Mouse (Mus musculus): ENCODE results near the gene Abhd4. TPM values are rescaled to one million over a fixed set of nuclear protein-coding genes. Genes with fewer than 3 reads are reported as not detected.
A peak's percentile ranks its signal among the peaks of the same experiment; 100 is the strongest.

Gene Abhd4
- polyA plus RNA-seq, 1 experiment from 2014 or later = 61.5 TPM

- no peaks in the 10 kb centered on the region for H3K9me3 ChIP-seq (ENCODE audit: control insufficient read depth, low read length)
- H3K9ac ChIP-seq (ENCODE audit: low read length) = peak overlapping the region; percentile 0
- H3K4me3 ChIP-seq (ENCODE audit: low read length) = no peak overlapping the region
- peaks cover 30% of the 10 kb centered on the region for H3K4me1 ChIP-seq (replicated peaks; ENCODE audit: control insufficient read depth, insufficient read depth, low read length)
- H3K36me3 ChIP-seq (ENCODE audit: control insufficient read depth, insufficient read depth, low read length) = peaks cover 11% of the 10 kb centered on the region
- 9% methylated on average over 9 of the region's 9 CpGs for WGBS
- peak overlapping the region; percentile 26 for H3K4me2 ChIP-seq (ENCODE audit: low read depth, low read length)
- no peaks in the 10 kb centered on the region for H3K27me3 ChIP-seq (ENCODE audit: control insufficient read depth, insufficient read depth, low read depth, low read length)
- peak overlapping the region; percentile 87 for H3K27ac ChIP-seq (ENCODE audit: low read length)
- ATAC-seq (ENCODE audit: low read depth) = peak; percentile 71
Observed at GRCm38 (mm10) chr14:54232811-54233558, 21.0 kb upstream of the Abhd4 start.

GRCm38 (mm10) chr14:54233559-54234143 is 20.3 kb upstream of the Abhd4 start:
- WGBS = 48% methylated on average over 16 of the region's 16 CpGs
- Histone ChIP-seq H3K27me3 (ENCODE audit: control insufficient read depth, insufficient read depth, low read depth, low read length) (no peaks in the 10 kb centered on the region), H3K9me3 (ENCODE audit: control insufficient read depth, low read length) (no peaks in the 10 kb centered on the region), H3K4me2 (ENCODE audit: low read depth, low read length) (peak overlapping the region; percentile 19; the same call in 1 of the 2 replicates), H3K9ac (ENCODE audit: low read length) (peak overlapping the region; percentile 0), H3K4me1 (replicated peaks; ENCODE audit: control insufficient read depth, insufficient read depth, low read length) (peaks cover 28% of the 10 kb centered on the region), H3K36me3 (ENCODE audit: control insufficient read depth, insufficient read depth, low read length) (peaks cover 11% of the 10 kb centered on the region), H3K27ac (ENCODE audit: low read length) (peak overlapping the region; percentile 87), H3K4me3 (ENCODE audit: low read length) (no peak overlapping the region)
- no peak; the same call in 1 of the 2 replicates for ATAC-seq (ENCODE audit: low read depth)

- H3K9ac ChIP-seq (ENCODE audit: low read length) = peak overlapping the region; percentile 0; the same call in 1 of the 2 replicates
- ATAC-seq (ENCODE audit: low read depth) = no peak
- peaks cover 28% of the 10 kb centered on the region for H3K4me1 ChIP-seq (replicated peaks; ENCODE audit: control insufficient read depth, insufficient read depth, low read length)
- H3K4me3 ChIP-seq (ENCODE audit: low read length) = no peak overlapping the region
- H3K9me3 ChIP-seq (ENCODE audit: control insufficient read depth, low read length) = no peaks in the 10 kb centered on the region
- WGBS = 71% methylated on average over 20 of the region's 20 CpGs
- H3K27ac ChIP-seq (ENCODE audit: low read length) = peak overlapping the region; percentile 87
- no peak overlapping the region for H3K4me2 ChIP-seq (ENCODE audit: low read depth, low read length)
- peaks cover 11% of the 10 kb centered on the region for H3K36me3 ChIP-seq (ENCODE audit: control insufficient read depth, insufficient read depth, low read length)
- H3K27me3 ChIP-seq (ENCODE audit: control insufficient read depth, insufficient read depth, low read depth, low read length) = no peaks in the 10 kb centered on the region
Observed at GRCm38 (mm10) chr14:54234231-54235040, 19.6 kb upstream of the Abhd4 start.

GRCm38 (mm10) chr14:54235825-54236540 is 18.0 kb upstream of the Abhd4 start:
- H3K4me2 ChIP-seq (ENCODE audit: low read depth, low read length) = no peak overlapping the region
- H3K4me3 ChIP-seq (ENCODE audit: low read length) = no peak overlapping the region
- WGBS = 68% methylated on average over 5 of the region's 5 CpGs
- H3K9me3 ChIP-seq (ENCODE audit: control insufficient read depth, low read length) = no peaks in the 10 kb centered on the region
- ATAC-seq (ENCODE audit: low read depth) = no peak
- peak overlapping the region; percentile 78 for H3K27ac ChIP-seq (ENCODE audit: low read length)
- peaks cover 28% of the 10 kb centered on the region for H3K4me1 ChIP-seq (replicated peaks; ENCODE audit: control insufficient read depth, insufficient read depth, low read length)
- no peaks in the 10 kb centered on the region for H3K27me3 ChIP-seq (ENCODE audit: control insufficient read depth, insufficient read depth, low read depth, low read length)
- H3K9ac ChIP-seq (ENCODE audit: low read length) = no peak overlapping the region
- H3K36me3 ChIP-seq (ENCODE audit: control insufficient read depth, insufficient read depth, low read length) = peaks cover 15% of the 10 kb centered on the region

GRCm38 (mm10) chr14:54236881-54237280 is 17.1 kb upstream of the Abhd4 start:
- Histone ChIP-seq H3K36me3 (ENCODE audit: control insufficient read depth, insufficient read depth, low read length) (peaks cover 24% of the 10 kb centered on the region), H3K27me3 (ENCODE audit: control insufficient read depth, insufficient read depth, low read depth, low read length) (no peaks in the 10 kb centered on the region), H3K4me3 (ENCODE audit: low read length) (no peak overlapping the region), H3K9ac (ENCODE audit: low read length) (no peak overlapping the region), H3K9me3 (ENCODE audit: control insufficient read depth, low read length) (no peaks in the 10 kb centered on the region), H3K4me1 (replicated peaks; ENCODE audit: control insufficient read depth, insufficient read depth, low read length) (peaks cover 23% of the 10 kb centered on the region), H3K27ac (ENCODE audit: low read length) (no peak overlapping the region; the same call in 1 of the 2 replicates), H3K4me2 (ENCODE audit: low read depth, low read length) (no peak overlapping the region)
- 91% methylated on average over 5 of the region's 5 CpGs for WGBS
- no peak for ATAC-seq (ENCODE audit: low read depth)

- Histone ChIP-seq H3K36me3 (ENCODE audit: control insufficient read depth, insufficient read depth, low read length) (peaks cover 35% of the 10 kb centered on the region), H3K9ac (ENCODE audit: low read length) (no peak overlapping the region), H3K9me3 (ENCODE audit: control insufficient read depth, low read length) (no peaks in the 10 kb centered on the region), H3K4me1 (replicated peaks; ENCODE audit: control insufficient read depth, insufficient read depth, low read length) (peaks cover 3% of the 10 kb centered on the region), H3K27me3 (ENCODE audit: control insufficient read depth, insufficient read depth, low read depth, low read length) (no peaks in the 10 kb centered on the region), H3K27ac (ENCODE audit: low read length) (no peak overlapping the region), H3K4me3 (ENCODE audit: low read length) (no peak overlapping the region), H3K4me2 (ENCODE audit: low read depth, low read length) (no peak overlapping the region)
- peak; percentile 74 for ATAC-seq (ENCODE audit: low read depth)
- WGBS = 14% methylated on average over 7 of the region's 7 CpGs
Observed at GRCm38 (mm10) chr14:54239002-54239736, 14.8 kb upstream of the Abhd4 start.

GRCm38 (mm10) chr14:54240542-54240941 is 13.4 kb upstream of the Abhd4 start:
- Histone ChIP-seq H3K4me2 (ENCODE audit: low read depth, low read length) (no peak overlapping the region), H3K27me3 (ENCODE audit: control insufficient read depth, insufficient read depth, low read depth, low read length) (no peaks in the 10 kb centered on the region), H3K9ac (ENCODE audit: low read length) (no peak overlapping the region), H3K36me3 (ENCODE audit: control insufficient read depth, insufficient read depth, low read length) (peaks cover 27% of the 10 kb centered on the region), H3K9me3 (ENCODE audit: control insufficient read depth, low read length) (no peaks in the 10 kb centered on the region), H3K4me1 (replicated peaks; ENCODE audit: control insufficient read depth, insufficient read depth, low read length) (no peaks in the 10 kb centered on the region), H3K27ac (ENCODE audit: low read length) (no peak overlapping the region), H3K4me3 (ENCODE audit: low read length) (no peak overlapping the region)
- no peak for ATAC-seq (ENCODE audit: low read depth)
- 84% methylated on average over 5 of the region's 5 CpGs for WGBS

- WGBS = 65% methylated on average over 3 of the region's 3 CpGs
- Histone ChIP-seq H3K4me1 (replicated peaks; ENCODE audit: control insufficient read depth, insufficient read depth, low read length) (peaks cover 6% of the 10 kb centered on the region), H3K4me3 (ENCODE audit: low read length) (no peak overlapping the region), H3K36me3 (ENCODE audit: control insufficient read depth, insufficient read depth, low read length) (peaks cover 31% of the 10 kb centered on the region), H3K9me3 (ENCODE audit: control insufficient read depth, low read length) (no peaks in the 10 kb centered on the region), H3K27me3 (ENCODE audit: control insufficient read depth, insufficient read depth, low read depth, low read length) (no peaks in the 10 kb centered on the region), H3K4me2 (ENCODE audit: low read depth, low read length) (no peak overlapping the region), H3K9ac (ENCODE audit: low read length) (no peak overlapping the region), H3K27ac (ENCODE audit: low read length) (no peak overlapping the region)
- no peak for ATAC-seq (ENCODE audit: low read depth)
Observed at GRCm38 (mm10) chr14:54244183-54244582, 9.8 kb upstream of the Abhd4 start.

Data from lung, embryonic 16.5 days (tissue).